Mouse (Mus musculus): ENCODE measurements at regions not wholly inside any gene's neighbourhood (a gene's known extent, or its start where the extent isn't known, plus 50 kb on each side); places are given as distances from the start of the nearest gene placed in this dataset.

DNA sequence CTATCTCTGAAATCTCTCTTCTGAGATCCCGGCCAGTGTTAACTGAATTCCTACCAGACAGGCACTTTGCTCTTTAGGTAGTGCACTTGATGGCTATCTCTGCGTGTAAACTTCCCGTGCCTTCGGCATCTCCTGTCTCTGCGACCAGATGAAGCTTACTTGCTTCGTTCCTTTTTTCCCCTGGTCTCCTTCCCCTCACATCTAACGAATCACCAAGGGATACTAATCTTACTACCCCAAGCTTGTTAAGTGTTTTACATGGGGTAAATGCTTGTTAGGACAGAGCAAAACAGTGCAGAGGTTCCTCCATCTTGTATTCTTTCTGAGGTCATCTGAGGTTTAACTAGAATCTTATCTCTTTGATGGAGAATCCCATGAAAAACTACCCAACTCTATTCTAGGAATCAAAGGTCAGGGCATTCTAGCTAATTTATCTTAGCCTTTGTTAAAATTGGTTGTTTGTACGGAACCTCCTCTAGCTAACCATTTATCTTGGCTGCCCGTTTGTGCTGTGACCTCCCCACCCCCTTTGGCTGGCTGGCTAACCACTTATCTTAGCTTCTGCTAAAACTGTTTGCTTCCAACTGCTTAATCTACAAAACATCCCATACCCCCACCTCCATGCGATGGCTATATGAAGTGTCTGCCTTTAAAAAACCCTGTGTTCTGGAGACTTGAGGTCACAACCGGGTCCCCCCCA is 74.5 kb downstream of the Phlda1 start:
- TF ChIP-seq EP300 (IDR thresholded peaks at IDR 0.05; ENCODE audit: low read length): no peak
- no peak for TF ChIP-seq SIN3A (IDR thresholded peaks at IDR 0.05; ENCODE audit: low read length)
- TF ChIP-seq POLR2AphosphoS2 (IDR thresholded peaks at IDR 0.05; ENCODE audit: low read depth, low read length): no peak
- TF ChIP-seq POLR2A (IDR thresholded peaks at IDR 0.05; ENCODE audit: low read depth, low read length): no peak
- no peak for TF ChIP-seq CTCF (conservative IDR thresholded peaks at IDR 0.05 in 1 of 2, IDR thresholded peaks at IDR 0.05 in 1 of 2; ENCODE audit: low read depth in 2 of 2, low read length in 2 of 2)
- TF ChIP-seq NELFE (IDR thresholded peaks at IDR 0.05; ENCODE audit: low read depth, low read length): no peak
- no peak for TF ChIP-seq JUND (conservative IDR thresholded peaks at IDR 0.05; ENCODE audit: low read depth, low read length)
